Mouse (Mus musculus) spleen, adult 2 months (tissue): ENCODE measurements around the gene Ppox.

Experiments
- CTCF ChIP-seq: fragments of 200-500 bp; IDR thresholded peaks from 2 replicates; pipeline ENCODE4 v1.5.1; 2011; ENCODE audit warnings: mild to moderate bottlenecking, inconsistent platforms; ENCODE audit not compliant: insufficient read depth, insufficient read length, insufficient replicate concordance; ENCODE audit errors: extremely low read depth
- POLR2A ChIP-seq: fragments of 200-500 bp; IDR thresholded peaks from 2 replicates; pipeline ENCODE4 v1.6.1; 2011; ENCODE audit warnings: low read depth, low read length, inconsistent platforms

- no peak for TF ChIP-seq POLR2A
- TF ChIP-seq CTCF = no peak
Observed at GRCm38 (mm10) chr1:171235791-171236190, 45.2 kb downstream of the Ppox start.
